Mouse (Mus musculus): ENCODE data around the gene Atxn7l3. TPM values are rescaled to one million over a fixed set of nuclear protein-coding genes. Genes with fewer than 3 reads are reported as not detected.

Atxn7l3 gene
- polyA plus RNA-seq, 1 experiment from 2014 or later, result 9.6 TPM

DNA sequence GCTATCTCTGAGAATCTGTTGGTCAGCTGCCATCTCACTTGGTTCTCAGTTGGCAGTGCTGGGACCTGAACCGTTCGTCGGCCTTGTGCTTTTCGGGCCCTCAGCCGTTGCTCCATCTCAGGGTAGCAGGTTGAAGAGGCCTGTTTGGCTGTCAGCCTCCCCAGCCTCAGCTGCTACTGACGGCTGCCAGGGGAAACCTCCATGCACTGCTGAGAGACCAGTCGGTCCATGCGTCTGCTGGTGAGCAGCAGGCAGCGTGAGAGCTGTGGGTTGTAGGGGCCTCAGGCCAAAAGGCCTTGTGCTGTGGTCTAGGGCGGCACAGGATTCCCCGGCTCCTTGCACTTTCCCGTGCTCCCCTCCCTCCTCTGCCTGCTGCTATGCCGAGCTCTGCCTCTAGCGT, 30.6 kb downstream of the Atxn7l3 start:
- Histone ChIP-seq H3K9me3 (ENCODE audit: low read length) (no peaks in the 10 kb centered on the region), H3K36me3 (ENCODE audit: insufficient read depth, low read length) (no peaks in the 10 kb centered on the region), H3K27ac (ENCODE audit: low read length) (no peak overlapping the region), H3K4me2 (replicated peaks; ENCODE audit: low read depth, low read length) (no peak overlapping the region), H3K27me3 (replicated peaks; ENCODE audit: insufficient read depth, low read length) (no peaks in the 10 kb centered on the region), H3K4me3 (ENCODE audit: low read depth, low read length) (no peak overlapping the region), H3K9ac (replicated peaks; ENCODE audit: low read depth) (no peak overlapping the region), H3K4me1 (ENCODE audit: insufficient read depth, low read depth, low read length) (no peaks in the 10 kb centered on the region)
- ATAC-seq (no peak), DNase-seq (ENCODE audit: low spot score) (no peak)
- whole genome bisulfite sequencing, result 68% methylated on average over 14 of the region's 14 CpGs
- TF ChIP-seq CTCF (IDR thresholded peaks at IDR 0.05) (no peak), EP300 (IDR thresholded peaks at IDR 0.05) (no peak)

DNA sequence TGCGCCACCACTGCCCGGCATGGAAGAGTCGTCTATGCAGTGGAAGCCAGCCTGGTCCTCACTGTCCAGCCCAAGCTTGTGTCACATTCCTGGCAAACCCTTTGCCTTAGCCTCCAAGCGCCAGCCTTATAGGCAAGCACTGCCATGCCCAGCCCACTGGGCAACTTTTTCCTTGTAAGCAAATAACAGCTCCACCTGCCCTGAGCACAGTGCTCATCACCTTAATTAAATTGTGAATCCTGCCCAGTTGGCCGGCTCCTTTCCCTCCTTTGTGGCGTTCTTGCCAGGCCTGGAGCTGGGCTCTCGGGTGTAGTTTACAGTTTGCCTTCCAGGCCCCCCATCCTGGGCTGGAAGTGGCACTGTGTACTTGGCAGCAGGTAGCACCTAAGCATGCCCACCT, 33.2 kb downstream of the Atxn7l3 start:
- H3K36me3 ChIP-seq (ENCODE audit: insufficient read depth, low read length), result no peaks in the 10 kb centered on the region
- no peak for DNase-seq (ENCODE audit: low spot score)
- H3K9me3 ChIP-seq (ENCODE audit: low read length), result no peaks in the 10 kb centered on the region
- no peak overlapping the region for H3K4me3 ChIP-seq (ENCODE audit: low read depth, low read length)
- H3K27me3 ChIP-seq (replicated peaks; ENCODE audit: insufficient read depth, low read length), result no peaks in the 10 kb centered on the region
- no peak overlapping the region for H3K4me2 ChIP-seq (replicated peaks; ENCODE audit: low read depth, low read length)
- 92% methylated on average over 7 of the region's 7 CpGs for WGBS
- no peak for ATAC-seq
- H3K9ac ChIP-seq (replicated peaks; ENCODE audit: low read depth), result no peak overlapping the region
- H3K4me1 ChIP-seq (ENCODE audit: insufficient read depth, low read depth, low read length), result no peaks in the 10 kb centered on the region
- TF ChIP-seq CTCF (IDR thresholded peaks at IDR 0.05) (no peak), EP300 (IDR thresholded peaks at IDR 0.05) (no peak)
- no peak overlapping the region for H3K27ac ChIP-seq (ENCODE audit: low read length)

DNA sequence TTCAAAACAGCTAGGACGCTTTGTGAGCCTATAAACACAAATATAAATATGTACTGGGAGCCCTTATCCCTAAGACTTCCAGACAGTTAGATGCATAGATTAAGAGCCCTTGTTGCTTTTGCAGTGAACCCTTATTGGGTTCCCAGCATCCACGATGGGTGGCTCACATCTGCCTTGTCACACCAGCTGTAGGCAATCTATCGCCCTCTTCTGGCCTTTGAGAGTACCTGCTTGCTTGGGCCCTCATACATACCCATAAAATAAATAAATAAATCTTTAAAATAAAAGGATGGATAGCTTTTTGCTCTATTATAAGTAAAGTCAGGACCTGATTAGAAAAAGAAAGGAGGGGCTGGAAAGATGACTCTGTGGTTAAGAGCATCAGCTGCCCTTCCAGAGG, 37.9 kb downstream of the Atxn7l3 start:
- Histone ChIP-seq H3K4me3 (ENCODE audit: low read depth, low read length) (no peak overlapping the region), H3K27ac (ENCODE audit: low read length) (no peak overlapping the region), H3K4me2 (replicated peaks; ENCODE audit: low read depth, low read length) (no peak overlapping the region), H3K9ac (replicated peaks; ENCODE audit: low read depth) (no peak overlapping the region), H3K36me3 (ENCODE audit: insufficient read depth, low read length) (no peaks in the 10 kb centered on the region), H3K9me3 (ENCODE audit: low read length) (no peaks in the 10 kb centered on the region), H3K4me1 (ENCODE audit: insufficient read depth, low read depth, low read length) (no peaks in the 10 kb centered on the region), H3K27me3 (replicated peaks; ENCODE audit: insufficient read depth, low read length) (no peaks in the 10 kb centered on the region)
- WGBS, result 93% methylated on average over 3 of the region's 3 CpGs
- ATAC-seq (no peak), DNase-seq (ENCODE audit: low spot score) (peak; percentile 39)
- TF ChIP-seq CTCF (IDR thresholded peaks at IDR 0.05), result peak; percentile 49
- TF ChIP-seq EP300 (IDR thresholded peaks at IDR 0.05), result no peak

DNA sequence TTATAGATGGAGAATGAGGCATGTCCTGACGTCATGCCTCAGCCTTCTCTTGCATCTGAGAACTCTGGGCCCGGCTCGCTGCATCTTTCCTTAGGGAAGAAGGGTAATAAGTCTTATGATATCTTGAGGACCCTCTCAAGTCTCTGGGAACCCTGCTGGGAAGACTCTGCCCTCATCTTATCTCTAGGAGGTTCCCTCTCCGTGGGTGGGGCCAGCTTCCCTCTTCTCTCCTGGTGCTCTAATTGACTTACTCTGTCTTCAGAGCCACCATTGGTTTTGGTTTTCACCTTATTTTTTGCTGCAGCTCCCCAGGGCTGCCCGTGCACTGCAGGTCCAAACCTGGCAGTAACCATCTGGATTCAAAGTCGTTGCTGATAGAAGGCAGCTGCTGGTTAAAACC, 38.3 kb downstream of the Atxn7l3 start:
- H3K36me3 ChIP-seq (ENCODE audit: insufficient read depth, low read length), result no peaks in the 10 kb centered on the region
- H3K9me3 ChIP-seq (ENCODE audit: low read length), result no peaks in the 10 kb centered on the region
- TF ChIP-seq EP300 (IDR thresholded peaks at IDR 0.05) (no peak), CTCF (IDR thresholded peaks at IDR 0.05) (no peak)
- WGBS, result 79% methylated on average over 6 of the region's 6 CpGs
- H3K4me2 ChIP-seq (replicated peaks; ENCODE audit: low read depth, low read length), result no peak overlapping the region
- ATAC-seq (no peak), DNase-seq (ENCODE audit: low spot score) (no peak)
- H3K27ac ChIP-seq (ENCODE audit: low read length), result no peak overlapping the region
- H3K4me1 ChIP-seq (ENCODE audit: insufficient read depth, low read depth, low read length), result no peaks in the 10 kb centered on the region
- H3K27me3 ChIP-seq (replicated peaks; ENCODE audit: insufficient read depth, low read length), result no peaks in the 10 kb centered on the region
- no peak overlapping the region for H3K9ac ChIP-seq (replicated peaks; ENCODE audit: low read depth)
- H3K4me3 ChIP-seq (ENCODE audit: low read depth, low read length), result no peak overlapping the region

DNA sequence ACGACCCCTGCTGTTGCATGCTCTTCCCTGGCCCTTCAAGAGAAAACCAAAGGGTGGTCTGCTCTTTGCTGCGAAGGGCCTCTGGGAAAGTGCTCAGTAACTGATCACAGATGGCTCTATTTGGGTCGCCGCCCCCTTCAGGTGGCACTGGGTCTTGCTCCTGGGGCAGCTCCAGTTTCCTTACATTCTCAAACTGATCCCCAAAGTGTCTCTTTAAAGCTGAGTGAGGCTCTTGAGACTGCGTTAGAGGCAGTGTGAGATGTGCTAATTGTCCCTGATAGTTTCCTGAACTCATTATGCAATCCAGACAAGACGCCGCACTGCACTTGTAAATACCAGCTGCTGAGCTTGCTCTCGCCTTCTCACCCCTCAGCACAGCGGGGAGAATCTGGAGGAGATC, 38.9 kb downstream of the Atxn7l3 start:
- Histone ChIP-seq H3K27me3 (replicated peaks; ENCODE audit: insufficient read depth, low read length) (no peaks in the 10 kb centered on the region), H3K4me2 (replicated peaks; ENCODE audit: low read depth, low read length) (no peak overlapping the region), H3K27ac (ENCODE audit: low read length) (no peak overlapping the region), H3K4me1 (ENCODE audit: insufficient read depth, low read depth, low read length) (no peaks in the 10 kb centered on the region), H3K36me3 (ENCODE audit: insufficient read depth, low read length) (no peaks in the 10 kb centered on the region), H3K9me3 (ENCODE audit: low read length) (no peaks in the 10 kb centered on the region), H3K9ac (replicated peaks; ENCODE audit: low read depth) (no peak overlapping the region), H3K4me3 (ENCODE audit: low read depth, low read length) (no peak overlapping the region)
- ATAC-seq, result peak; percentile 37
- WGBS, result 32% methylated on average over 9 of the region's 9 CpGs
- DNase-seq (ENCODE audit: low spot score), result peak; percentile 40
- TF ChIP-seq EP300 (IDR thresholded peaks at IDR 0.05), result no peak
- TF ChIP-seq CTCF (IDR thresholded peaks at IDR 0.05), result peak; percentile 63

DNA sequence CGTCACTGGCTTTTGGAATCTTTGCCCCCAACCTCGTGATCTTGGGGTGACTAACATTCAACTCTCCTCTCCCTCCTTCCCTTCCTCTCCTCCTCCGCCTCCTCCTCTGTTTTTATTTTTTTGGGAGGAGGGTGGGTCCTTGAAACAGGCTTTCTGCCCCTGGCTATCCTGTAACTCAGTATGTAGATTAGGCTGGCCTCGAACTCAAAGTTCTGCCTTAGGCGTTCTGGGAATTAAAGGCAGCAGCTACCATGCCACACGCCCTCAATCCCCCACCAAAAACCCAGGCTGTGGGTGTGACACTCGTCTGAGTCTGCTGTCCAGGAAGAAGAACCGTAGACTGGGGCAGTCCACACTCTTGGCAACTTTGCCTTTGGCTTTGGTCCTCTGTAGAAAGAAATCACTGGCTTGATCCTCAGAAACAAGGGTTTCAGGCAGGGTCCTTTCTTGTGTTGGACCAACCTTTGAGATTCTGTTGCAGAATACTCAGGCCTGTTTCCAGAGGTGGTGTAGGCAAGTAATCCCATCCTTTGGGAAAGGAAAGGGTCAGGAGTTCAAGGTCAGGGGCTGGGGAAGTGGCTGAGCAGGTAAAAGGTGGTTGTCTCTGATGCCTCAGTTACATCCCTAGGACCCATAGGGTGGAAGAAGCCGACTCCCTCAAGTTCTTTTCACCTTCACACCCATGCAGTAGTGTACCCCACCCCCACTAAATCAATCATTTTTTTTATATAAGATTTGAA, 46.9 kb downstream of the Atxn7l3 start:
- Histone ChIP-seq H3K4me2 (replicated peaks; ENCODE audit: low read depth, low read length) (peak overlapping the region; percentile 93), H3K9ac (replicated peaks; ENCODE audit: low read depth) (no peak overlapping the region), H3K27ac (ENCODE audit: low read length) (no peak overlapping the region), H3K4me3 (ENCODE audit: low read depth, low read length) (peak overlapping the region; percentile 49; the same call in 1 of the 2 replicates), H3K36me3 (ENCODE audit: insufficient read depth, low read length) (no peaks in the 10 kb centered on the region), H3K27me3 (replicated peaks; ENCODE audit: insufficient read depth, low read length) (no peaks in the 10 kb centered on the region), H3K9me3 (ENCODE audit: low read length) (no peaks in the 10 kb centered on the region), H3K4me1 (ENCODE audit: insufficient read depth, low read depth, low read length) (peaks cover 8% of the 10 kb centered on the region)
- ATAC-seq (no peak), DNase-seq (ENCODE audit: low spot score) (no peak)
- WGBS, result 8% methylated on average over 9 of the region's 9 CpGs
- TF ChIP-seq EP300 (IDR thresholded peaks at IDR 0.05), result no peak
- TF ChIP-seq CTCF (IDR thresholded peaks at IDR 0.05), result no peak
